Mouse (Mus musculus): ENCODE results near the gene Mbd3.

Mbd3 gene

DNA sequence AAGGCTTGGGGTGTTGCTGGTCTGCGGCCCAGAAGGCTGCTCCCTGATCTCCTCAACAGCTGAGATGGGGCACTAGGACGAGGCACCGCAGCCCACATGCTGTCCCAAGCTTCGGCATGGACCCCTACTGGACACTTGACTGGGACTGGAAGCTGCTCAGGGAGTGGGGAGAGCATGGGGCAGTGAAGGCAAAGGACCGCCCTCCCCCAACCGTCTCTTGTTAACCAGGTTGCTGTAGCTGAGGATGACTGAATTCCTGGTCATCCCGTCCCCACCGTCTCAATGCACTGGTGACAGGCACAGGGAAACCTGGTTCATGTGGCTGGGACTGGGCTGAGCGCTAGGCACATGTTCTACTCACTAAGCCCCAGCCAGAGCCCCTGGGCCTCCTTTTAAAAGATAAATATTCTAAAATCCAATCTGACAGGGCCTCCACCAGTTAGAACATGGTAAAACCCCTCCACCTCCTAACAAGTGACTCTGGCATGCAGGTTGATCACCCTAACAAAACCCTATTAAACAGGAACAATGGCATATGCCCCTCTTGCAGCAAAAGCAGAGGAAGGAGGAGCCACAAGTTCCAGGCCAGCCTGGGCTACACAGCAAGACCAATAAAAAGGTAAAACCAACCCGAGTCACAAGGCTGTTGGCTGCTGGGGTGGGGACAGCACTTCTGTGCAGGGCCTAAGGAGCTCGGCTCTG lies 2.4 kb downstream of the Mbd3 start:
- no peak for DNase-seq (ENCODE audit: low spot score in 2 of 2)

DNA sequence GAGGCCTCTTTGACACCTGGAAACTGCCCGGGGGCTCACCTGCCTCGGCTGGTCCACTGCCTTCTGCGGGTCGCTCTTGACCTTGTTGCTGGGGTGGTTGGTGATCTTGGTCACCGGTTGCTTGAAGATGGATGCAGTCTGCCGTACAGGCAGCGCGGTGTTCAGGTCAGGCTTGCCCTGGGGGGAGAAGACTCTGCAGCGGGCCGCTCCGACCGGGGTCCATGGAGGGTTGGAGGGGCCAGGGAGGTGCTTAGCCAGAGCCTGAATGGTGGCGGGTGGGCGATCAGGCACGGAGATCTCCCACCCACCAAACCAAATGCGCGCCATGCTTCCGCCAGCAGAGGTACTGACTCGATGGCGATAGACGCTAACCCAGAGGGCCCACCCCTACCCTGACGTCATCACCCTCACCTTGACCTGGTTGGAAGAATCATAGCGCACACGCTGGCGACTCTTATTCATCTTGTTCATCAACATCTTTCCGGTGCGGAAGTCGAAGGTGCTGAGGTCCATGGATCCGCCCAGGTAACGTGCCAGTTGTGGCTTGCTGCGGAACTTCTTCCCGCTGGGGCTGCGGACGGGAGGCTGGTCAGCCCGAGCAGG lies 4.2 kb downstream of the Mbd3 start:
- no peak for DNase-seq (ENCODE audit: low spot score in 2 of 2)

DNA sequence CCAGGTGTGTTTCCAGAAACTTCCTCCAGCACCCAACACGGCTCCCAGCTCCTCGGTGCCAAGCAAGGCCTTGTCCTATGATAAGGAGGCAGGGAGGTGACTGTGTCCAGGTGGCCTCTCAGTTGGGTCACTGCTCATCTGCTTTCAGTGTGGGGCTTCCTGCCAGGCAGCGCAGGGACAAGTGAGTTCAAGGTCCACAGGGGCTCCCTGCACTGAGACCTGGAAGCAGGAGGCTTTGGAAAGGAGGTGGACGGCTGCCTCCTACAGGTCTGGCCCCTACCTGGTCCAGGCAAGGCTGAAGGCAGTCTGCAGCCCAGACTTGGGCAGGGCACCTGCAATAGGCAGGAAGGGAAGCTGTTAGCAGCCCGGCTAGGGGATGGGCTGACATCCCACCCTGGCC lies 6.7 kb downstream of the Mbd3 start:
- no peak for DNase-seq (ENCODE audit: low spot score in 2 of 2)

DNA sequence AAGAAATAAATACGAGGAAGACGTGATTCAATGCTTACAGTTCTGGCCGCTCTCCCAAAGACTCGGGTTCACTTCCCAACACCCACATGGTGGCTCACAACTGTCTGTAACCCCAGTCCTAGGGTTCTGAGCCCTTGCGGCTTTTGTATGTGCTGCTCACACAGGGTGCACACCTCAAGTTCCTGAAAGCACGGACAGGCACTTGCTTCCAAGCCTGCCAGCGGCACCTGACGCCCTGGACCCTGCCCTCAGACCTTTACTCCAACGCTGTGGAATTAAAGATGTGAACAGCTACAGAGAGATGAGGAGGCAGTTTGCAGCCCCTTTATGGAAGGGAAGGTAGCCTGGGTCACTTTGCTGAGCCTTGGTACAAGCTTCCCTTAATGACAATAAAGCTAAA lies 8.7 kb downstream of the Mbd3 start:
- DNase-seq (ENCODE audit: low spot score in 2 of 2): no peak

DNA sequence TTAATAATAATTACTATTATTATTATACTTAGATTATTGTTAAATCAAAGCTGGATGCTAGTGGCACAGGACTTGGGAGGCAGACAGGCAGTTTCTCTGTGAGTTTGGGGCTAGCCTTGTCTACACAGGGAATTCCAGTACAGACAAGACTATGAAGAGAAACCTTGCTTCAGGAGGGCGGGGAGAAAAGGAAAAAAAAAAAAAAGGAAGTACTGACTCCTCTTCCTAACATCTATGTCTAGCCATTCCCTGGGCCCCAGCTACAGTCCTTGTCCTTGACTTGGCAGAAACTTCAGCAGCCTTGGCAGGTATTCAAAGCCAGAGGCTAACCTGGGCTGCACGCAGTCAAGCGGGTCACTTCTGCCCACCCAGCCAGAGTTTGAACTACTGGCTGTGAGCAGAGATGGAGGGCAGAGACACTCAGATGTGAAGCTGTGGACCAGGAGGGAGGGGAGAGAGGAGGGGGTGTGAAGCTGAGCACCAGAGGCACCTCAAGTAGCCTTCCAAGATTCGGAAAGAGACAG lies 10.1 kb downstream of the Mbd3 start:
- DNase-seq (ENCODE audit: low spot score in 2 of 2): no peak

DNA sequence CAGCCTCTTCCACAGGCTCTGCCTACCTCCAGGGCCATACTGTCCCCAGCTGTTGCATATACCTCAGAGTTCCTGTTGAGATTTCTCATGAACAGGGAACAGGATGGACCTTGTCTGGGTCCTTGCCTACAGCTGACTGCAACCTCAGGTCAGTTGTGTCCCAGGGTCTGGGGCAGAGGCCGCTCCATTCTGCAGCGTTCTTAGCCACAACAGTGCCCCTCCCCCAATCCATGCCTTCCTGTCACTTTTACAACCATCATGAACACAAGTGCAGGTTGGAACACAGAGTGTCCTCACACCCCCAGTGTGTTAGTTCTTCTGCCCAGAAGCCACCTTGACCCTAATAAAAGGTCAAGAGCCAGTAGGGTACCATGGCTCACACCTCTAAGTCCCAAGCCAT lies 10.6 kb downstream of the Mbd3 start:
- no peak for DNase-seq (ENCODE audit: low spot score in 2 of 2)

DNA sequence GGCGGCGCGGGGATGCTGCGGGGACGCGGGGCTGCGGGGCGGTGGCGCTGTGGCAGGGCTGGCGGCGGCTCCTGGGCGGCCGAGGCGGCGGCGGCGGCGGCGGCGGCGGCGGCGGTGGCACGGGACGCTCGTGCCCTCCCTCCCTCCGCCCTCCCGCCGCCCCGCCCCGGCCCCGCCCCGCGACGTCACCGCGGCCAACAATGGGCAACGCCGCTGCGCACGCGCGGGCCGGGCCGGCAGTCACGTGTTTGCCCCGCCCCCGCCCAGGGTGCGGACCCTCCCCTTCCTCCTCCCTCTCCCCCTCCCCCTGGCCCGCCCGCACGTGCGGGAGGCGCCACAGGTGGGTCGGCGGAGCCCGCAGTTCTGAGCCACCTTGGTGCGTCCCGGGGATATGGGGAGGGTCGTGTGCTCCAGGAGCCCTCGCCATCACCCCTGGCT lies 11.8 kb downstream of the Mbd3 start, which contains the start of gene Mex3d:
Gene Mex3d, minus strand, starts transcription at position 138 of the 438 bp plus-strand sequence.
- DNase-seq (ENCODE audit: low spot score in 2 of 2): peak; percentile 77

DNA sequence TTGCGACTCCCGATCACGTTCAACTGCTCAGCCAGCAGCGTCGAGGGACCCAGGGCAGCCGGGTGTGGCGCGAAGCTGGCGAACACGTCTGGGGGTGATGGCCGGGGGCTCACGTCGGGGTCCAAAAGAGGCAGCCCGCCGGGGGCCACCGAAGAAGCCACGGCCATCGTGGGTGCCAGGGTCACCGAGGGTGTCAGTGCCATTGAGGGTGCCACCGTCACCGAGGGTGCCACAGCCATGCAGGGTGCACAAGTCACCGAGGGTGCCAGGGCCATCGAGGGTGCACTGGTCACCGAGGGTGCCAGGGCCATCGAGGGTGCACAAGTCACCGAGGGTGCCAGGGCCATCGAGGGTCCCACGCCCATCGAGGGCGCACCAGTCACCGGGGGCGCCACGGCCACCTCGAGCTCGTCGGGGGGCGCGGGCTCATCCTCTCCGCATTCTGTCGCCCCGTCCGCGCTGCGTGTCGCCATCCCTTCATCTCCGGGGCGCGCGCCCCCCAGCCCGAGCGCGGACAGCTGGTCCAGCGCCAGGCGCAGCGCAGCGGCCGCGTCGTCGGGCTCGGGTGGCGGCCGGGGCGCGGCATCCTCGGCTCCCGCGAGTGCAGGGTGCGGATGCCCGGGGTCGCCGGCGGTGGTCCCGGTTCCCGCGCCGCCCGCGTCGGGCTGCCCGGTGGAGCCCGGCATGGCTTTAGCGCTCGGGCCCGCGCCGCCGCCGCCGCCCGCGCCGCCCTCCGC lies 12.4 kb downstream of the Mbd3 start:
- no peak for DNase-seq (ENCODE audit: low spot score in 2 of 2)

DNA sequence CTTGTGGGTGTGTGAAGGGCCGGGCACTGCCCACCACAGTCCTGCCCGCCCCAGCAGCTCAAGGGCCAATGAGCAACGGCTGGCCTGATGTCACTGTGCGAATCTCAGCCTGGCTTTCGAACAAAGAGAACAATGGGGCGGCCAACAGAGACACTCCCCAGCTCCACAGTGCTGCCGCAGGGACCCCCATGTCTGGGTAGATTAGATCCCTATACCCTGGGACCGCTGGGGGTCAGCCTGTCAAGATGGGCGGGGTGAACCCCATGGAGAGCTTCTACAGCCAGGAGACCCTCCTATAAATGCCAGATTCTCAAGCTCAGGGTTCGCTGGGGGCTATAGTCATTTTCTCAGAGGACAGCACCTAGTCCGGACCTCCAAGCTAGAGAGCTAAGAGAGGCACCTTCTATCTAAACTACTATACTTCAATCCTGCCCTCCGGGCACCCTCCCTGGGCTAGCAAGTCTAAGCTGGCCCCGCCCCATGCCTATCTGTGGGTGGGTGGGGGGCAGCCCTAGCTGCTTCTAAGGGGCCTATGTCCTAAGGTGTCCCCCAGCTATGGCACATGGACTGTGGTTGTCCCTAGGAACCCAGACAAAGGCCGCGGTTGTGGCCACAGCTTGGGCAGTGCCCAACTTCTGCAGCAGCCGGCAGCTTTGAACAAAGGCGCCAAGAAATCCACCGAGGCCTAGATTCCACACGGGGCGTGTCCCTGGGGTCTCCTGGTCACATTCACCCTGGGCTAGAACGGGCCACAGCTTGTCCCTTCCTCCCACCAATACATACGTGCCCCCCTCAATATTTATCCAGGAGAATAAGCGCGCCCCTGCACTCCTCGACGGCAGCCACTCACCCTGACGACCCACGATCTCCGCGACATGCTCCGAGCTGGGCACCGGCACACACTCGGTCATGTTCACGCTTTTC lies 13.3 kb downstream of the Mbd3 start:
- no peak for DNase-seq (ENCODE audit: low spot score in 2 of 2)

DNA sequence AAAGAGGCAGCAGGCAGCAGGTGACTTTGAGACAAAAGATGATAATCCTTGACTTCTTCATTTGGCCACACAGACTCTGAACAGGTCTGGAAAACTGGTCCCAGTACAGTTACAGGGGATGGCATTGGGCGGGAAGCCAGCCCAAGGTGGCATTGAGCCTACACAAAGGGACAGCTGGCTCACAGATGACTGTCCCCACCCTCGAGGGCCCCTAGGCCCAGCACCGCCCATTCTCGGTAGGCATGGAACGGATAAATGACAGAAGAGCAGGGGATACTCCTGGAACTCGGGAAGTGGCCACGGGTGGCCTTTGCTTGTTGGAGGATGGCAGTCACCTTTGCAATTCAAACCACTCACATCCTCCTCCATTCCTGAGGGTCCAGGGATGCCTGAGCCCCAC lies 14.0 kb downstream of the Mbd3 start:
- DNase-seq (ENCODE audit: low spot score in 2 of 2): no peak

DNA sequence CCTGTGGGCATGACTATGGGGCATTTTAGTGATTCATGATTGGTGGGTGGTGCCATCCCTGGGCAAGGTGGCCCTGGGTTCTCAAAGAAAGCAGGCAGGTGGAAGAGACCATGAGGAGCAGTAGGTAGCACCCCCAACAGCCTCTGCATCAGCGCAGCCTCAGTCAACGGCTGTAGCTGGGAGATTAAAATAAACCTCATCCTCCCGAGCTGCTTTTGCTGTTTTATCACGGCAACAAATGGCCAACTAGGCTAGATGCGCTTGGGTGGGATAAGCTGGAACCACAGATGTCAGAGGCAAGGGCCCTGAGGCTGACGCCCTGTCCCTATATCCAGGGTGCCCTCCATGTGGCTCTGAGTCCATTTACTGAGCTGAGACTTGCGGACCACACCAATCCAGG lies 14.6 kb downstream of the Mbd3 start:
- DNase-seq (ENCODE audit: low spot score in 2 of 2): no peak

DNA sequence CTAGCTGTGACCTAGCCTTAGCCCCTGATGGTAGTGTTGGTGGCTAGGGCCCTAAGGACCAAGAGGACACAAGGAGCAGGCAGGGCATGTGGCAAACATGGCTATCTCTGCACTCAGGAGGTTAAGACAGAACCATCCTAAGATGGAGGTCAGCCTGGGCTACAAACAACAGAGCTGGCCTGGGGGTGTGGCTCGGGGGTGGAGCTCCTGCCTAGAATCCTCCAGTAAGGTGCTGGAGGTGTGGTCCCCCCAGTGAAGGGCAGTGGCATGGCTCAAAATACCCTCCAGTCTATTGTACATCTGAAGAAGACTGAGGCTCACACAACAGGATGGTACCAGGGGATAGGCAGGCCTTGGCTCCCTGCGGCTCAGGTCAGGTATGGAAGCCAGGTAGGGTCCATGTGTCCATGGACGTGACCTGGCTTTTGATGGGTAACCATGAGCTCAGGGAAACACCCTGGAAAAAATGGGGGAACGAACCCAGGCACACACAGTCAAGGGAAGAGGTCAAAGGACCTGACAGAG lies 15.2 kb downstream of the Mbd3 start:
- no peak for DNase-seq (ENCODE audit: low spot score in 2 of 2)

DNA sequence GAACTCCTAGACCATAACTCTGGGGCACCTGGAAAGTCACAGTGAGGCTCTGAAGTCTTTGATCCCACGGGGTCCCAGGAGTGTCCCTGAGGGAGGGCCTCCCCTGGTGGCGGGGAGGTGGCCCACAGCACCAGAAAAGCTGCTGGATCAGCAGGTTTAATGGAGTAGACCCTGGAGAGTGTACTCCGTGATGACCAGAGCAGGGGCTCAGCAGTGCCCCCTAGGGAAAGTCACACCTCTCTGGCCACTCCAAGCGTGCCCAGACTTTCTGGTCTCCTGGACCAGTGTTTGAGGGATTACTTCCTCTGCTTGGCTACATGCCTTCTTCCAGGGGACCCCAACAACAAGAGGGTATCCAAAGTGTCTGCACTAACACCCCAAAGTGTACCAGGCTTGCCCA lies 15.9 kb downstream of the Mbd3 start:
- no peak for DNase-seq (ENCODE audit: low spot score in 2 of 2)

DNA sequence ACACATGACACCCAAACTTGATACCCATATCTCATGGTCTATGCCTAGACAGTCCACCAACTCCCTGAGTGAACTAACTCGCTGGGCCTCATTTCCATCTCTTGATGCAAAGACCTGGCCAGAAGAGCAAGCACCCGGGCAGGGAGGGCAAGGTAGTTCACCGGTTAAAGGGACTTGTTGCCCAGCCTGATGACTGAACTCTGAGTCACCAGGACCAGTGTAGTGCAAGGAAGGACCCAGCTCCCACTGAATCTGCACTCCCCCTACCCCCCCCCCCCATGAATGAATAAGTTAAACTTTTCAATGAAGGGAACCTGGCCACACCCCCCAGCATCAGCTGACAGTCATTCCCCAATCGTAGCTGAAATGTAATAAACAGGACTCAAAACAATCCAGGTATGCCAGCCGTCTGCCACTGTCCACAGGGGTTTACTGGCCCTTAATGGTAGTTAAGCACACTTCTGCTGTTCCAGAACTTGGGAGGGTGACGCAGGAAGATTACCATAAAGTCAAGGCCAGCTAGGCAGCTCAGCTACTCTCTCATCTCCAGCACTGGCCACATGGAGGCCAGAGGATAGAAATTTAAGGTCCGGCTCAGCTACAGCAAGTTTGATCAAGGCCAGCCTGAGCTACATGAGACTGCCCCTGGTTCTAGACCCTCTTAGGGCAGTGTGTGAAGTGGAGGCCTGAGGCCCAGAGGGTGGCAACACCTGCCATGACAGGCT lies 16.5 kb downstream of the Mbd3 start:
- DNase-seq (ENCODE audit: low spot score in 2 of 2): no peak

DNA sequence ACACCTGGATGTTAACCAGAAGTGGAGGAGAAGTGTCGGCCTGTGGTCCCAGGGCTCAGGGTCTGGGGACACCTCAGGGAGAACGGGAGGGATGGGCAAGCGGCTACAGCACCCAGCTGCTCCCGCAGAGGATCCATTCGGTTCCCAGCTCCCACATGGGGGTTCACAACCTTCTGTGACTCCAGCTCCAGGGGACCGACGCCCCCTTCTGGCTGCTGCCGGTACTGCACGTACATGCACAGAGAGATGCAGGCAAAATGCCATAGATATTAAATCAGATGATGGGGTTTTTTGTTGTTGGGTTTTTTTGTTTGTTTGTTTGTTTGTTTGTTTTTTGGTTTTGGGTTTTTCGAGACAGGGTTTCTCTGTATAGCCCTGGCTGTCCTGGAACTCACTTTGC lies 21.6 kb downstream of the Mbd3 start:
- DNase-seq (ENCODE audit: low spot score in 2 of 2): no peak

DNA sequence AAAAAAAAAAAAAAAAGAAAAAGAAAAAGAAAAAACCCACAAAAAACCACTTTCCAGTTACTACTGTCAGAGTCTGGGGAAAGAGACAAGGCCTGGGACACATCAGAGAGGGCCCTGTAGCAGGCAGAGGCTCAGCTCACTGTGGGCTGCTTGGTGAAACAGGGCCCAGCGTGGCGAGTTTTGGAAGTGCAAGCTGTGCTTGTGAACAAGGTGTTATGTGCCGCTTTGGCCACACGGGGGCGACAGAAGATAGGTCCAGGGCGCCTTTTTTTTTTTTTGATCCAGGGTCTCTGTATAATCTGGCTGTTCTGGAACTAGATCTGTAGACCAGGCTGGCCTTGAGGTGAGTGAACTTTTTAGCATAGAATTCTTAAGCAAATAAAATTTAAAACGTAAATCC lies 23.2 kb downstream of the Mbd3 start:
- peak; percentile 88 to 92 for DNase-seq (ENCODE audit: low spot score in 2 of 2)

DNA sequence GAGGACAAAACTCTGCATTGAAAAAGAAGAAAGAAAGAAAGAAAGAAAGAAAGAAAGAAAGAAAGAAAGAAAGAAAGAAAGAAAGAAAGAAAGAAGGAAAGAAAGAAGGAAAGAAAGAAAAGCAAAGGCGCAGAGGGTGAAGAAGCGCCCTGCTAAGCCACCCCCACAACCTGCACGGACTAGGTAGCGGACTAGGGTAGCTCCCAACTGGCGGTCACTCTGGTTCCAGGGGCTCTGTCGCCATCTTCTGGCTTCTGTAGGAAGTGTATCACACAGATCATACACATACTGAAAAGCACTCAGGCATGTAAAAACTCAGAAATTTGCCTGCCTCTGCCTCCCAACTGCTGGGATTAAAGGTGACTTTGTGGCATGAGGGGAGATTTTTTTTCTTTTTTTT lies 25.3 kb downstream of the Mbd3 start:
- DNase-seq (ENCODE audit: low spot score in 2 of 2): peak; percentile 69 to 83

DNA sequence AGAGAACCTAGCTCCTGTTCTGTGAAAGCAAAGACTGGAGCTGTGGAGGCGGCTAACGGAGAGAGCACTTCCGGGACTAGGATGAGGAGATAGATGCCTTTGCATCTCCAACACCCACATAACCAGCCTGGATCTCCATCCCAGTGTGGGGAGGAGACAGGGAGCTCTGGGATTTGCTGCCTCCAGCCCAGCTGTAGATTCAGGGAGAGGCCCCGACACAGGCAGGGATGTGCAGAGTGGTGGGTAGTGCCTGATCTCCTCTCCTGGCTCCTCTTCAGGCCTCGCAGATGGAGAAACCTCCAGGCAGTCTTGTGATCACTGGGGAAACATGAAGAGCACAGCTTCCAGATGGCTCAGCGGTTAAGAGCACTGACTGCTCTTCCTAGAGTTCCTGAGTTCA lies 26.6 kb downstream of the Mbd3 start:
- DNase-seq (ENCODE audit: low spot score in 2 of 2): peak; percentile 57 to 59

DNA sequence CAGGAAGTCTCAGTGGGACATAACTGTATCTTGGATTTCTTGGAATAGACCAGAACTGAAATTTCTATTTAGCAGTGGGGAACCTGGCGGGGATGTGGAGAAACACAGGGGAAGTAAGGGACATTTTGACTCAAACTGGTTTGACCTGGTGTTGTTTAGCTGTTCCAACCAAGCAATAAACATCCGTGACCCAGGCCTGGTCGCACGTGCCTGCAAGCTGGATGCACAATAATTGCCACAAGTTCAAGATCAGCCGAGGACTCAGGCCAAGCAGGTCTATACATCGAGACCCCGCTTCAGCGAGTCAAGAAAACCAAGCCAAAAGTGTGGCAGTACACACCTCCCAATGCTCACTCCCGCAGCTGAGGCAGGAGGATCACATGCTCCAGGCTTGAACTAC lies 27.4 kb downstream of the Mbd3 start:
- DNase-seq (ENCODE audit: low spot score in 2 of 2): no peak

DNA sequence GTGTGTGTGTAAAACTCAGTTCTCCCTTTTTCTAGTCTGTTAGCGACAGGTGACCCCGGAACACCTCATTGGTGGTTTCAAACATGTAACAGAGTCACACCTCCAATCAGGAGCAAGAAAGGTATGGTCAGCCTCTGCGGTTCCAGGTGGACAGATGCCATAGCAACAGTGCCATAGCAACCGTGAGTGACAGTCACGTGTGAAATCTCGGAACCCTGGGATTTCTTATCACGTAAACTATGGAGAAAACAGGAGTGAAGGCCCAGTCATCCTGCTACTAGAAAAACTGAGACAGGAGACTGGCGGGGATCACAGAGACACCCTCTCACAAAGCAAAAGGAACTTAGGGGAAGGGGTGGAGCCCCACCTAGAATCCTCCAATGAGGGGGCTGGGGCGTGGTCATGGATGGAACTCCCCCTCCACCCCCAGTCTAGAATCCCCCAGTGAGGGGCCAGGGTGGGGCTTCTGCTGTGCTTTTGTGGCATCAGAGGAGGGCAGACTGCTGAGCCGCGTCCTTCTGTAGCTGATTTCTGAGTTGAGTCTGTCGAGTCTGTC lies 27.9 kb downstream of the Mbd3 start:
- peak; percentile 40 to 63 for DNase-seq (ENCODE audit: low spot score in 2 of 2)

Measured in frontal cortex, postnatal 36 days (tissue).